ENCODE assay signal across 4 mouse cellular contexts in the genomic region with DNA sequence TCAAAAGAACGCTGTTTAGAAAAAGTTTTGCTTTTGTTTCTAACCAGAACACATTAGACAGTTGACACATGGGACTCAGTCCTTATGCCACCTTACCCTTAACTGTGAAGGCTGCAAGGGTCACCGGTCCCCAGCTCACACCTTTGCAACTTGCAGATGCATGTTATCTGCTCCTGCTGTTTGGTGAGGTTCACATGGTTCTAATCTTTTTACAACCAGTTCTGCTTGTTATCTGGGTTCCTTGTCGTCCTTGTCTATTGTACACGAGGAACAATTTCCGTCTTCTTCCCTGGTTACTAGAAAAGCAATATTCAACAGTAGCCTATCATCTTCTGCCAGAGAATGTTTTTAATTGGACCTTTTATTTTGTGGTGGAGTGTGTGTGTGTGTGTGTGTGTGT.
A peak's percentile ranks its signal among the peaks of the same experiment; 100 is the strongest.
ATAC-seq and TF ChIP-seq lines count a peak whose summit lies in the region.
"Not testable (repeated sequence)": the region's sequence is repeated elsewhere in the genome, so short reads cannot be mapped to it uniquely, and the experiment has no call there.

No protein-coding gene starts in this region.

- WGBS in intestine, embryonic 15.5 days, result 65% methylated on average over 5 of the region's 5 CpGs
- WGBS in intestine, embryonic 16.5 days, result 65% methylated on average over 5 of the region's 5 CpGs
- 53% methylated on average over 5 of the region's 5 CpGs for WGBS in intestine, postnatal 0 days
- WGBS in stomach, embryonic 16.5 days, result 70% methylated on average over 5 of the region's 5 CpGs

- not testable (repeated sequence) for H3K9me3 ChIP-seq in intestine, embryonic 15.5 days; intestine, embryonic 16.5 days (ENCODE audit: control insufficient read depth, low read length); intestine, postnatal 0 days (ENCODE audit: control insufficient read depth); stomach, embryonic 16.5 days (replicated peaks; ENCODE audit: control insufficient read depth, low read length)

- peak; percentile 77 for ATAC-seq in intestine, embryonic 15.5 days
- ATAC-seq in intestine, embryonic 16.5 days, result peak; percentile 82
- ATAC-seq in intestine, postnatal 0 days, result peak; percentile 51; the same call in 1 of the 2 replicates
- peak; percentile 29; the same call in 1 of the 2 replicates for ATAC-seq in stomach, embryonic 16.5 days (ENCODE audit: insufficient read depth, low FRiP score)

- TF ChIP-seq CTCF in intestine, postnatal 0 days (IDR thresholded peaks at IDR 0.05; ENCODE audit: low read depth), result not testable (repeated sequence)

- H3K27ac ChIP-seq in intestine, embryonic 15.5 days; intestine, embryonic 16.5 days (ENCODE audit: low read length); intestine, postnatal 0 days (ENCODE audit: low read depth, low read length); stomach, embryonic 16.5 days (ENCODE audit: low read length): not testable (repeated sequence)

- not testable (repeated sequence) for H3K27me3 ChIP-seq in intestine, embryonic 15.5 days (replicated peaks); intestine, embryonic 16.5 days (replicated peaks; ENCODE audit: control insufficient read depth, insufficient read depth, low read length); intestine, postnatal 0 days (replicated peaks; ENCODE audit: control insufficient read depth, insufficient read depth, low read length); stomach, embryonic 16.5 days (ENCODE audit: control insufficient read depth, insufficient read depth, low read length)

- H3K4me1 ChIP-seq in intestine, embryonic 15.5 days (replicated peaks); intestine, embryonic 16.5 days (ENCODE audit: control insufficient read depth, insufficient read depth, low read length); intestine, postnatal 0 days (replicated peaks; ENCODE audit: control insufficient read depth, insufficient read depth, low read length); stomach, embryonic 16.5 days (ENCODE audit: control insufficient read depth, insufficient read depth, low read length): not testable (repeated sequence)

- H3K4me3 ChIP-seq in intestine, embryonic 15.5 days (replicated peaks); intestine, embryonic 16.5 days (ENCODE audit: low read length); intestine, postnatal 0 days (ENCODE audit: low read depth, low read length); stomach, embryonic 16.5 days (replicated peaks; ENCODE audit: low read length): not testable (repeated sequence)

- not testable (repeated sequence) for H3K9ac ChIP-seq in intestine, embryonic 15.5 days; intestine, embryonic 16.5 days (ENCODE audit: low read depth, low read length); intestine, postnatal 0 days (ENCODE audit: low read depth, low read length); stomach, embryonic 16.5 days (ENCODE audit: low read length)

- not testable (repeated sequence) for H3K4me2 ChIP-seq in intestine, embryonic 15.5 days (replicated peaks); intestine, embryonic 16.5 days (ENCODE audit: low read depth, low read length); intestine, postnatal 0 days (replicated peaks; ENCODE audit: low read depth); stomach, embryonic 16.5 days (ENCODE audit: low read depth, low read length)

- not testable (repeated sequence) for H3K36me3 ChIP-seq in intestine, embryonic 15.5 days; intestine, embryonic 16.5 days (ENCODE audit: control insufficient read depth, insufficient read depth, low read length); intestine, postnatal 0 days (ENCODE audit: control insufficient read depth, insufficient read depth); stomach, embryonic 16.5 days (ENCODE audit: control insufficient read depth, insufficient read depth, low read length)

Comparison
In these comparisons a context has a peak if more than half of its experiments do, and no peak if none do; other contexts are left out.
1. ATAC-seq: peak in every context shown above with its lines; median percentile 82 in intestine, embryonic 16.5 days; 77 in intestine, embryonic 15.5 days; 51 in intestine, postnatal 0 days; 29 in stomach, embryonic 16.5 days.